Mouse (Mus musculus) kidney, postnatal 10 days (tissue): ENCODE results near the gene Fkbp2.
"Not testable (repeated sequence)": the region's sequence is repeated elsewhere in the genome, so short reads cannot be mapped to it uniquely, and the experiment has no call there.

ENCODE experiments used
- DNase-seq: peaks from one replicate; pipeline ENCODE4 v3.0.0; 2021; ENCODE audit warnings: mixed read lengths

The Fkbp2 gene

DNA sequence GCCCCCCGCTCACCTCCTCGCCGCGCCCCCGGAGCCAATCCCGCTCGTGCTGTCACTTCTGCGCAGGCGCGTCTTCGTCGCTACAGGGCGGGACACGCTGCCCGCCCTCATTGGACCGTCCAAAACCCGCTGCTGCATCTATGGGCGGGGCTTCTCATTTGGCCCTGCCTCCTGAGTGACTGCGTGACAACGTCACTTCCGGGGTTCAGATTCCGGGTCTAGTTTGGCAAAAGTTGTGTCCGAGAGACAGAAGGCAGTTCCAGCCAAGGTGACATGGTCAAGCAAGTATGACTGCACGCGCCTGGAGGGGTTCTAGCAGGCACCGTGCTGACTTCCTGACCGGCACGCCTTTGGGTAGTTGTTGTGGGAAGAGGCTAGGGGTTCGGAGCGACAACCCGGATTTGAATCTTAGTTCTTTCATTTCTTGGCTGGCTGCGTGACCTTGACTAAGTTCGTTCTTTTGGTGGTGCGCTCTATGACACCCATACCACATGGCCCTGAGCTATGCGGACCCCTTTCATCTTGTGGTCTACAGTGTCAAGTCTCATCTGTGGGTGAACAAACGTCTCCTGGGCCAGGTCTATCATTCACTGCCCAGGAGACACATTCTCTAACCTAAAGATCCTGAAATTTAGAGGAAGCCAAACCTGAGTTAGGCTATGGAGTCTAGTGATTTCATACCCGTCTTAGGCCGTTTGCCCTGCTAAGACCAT, at the start of gene Fkbp2:
Fkbp2 (minus strand) TSS at position 121 of the 713 bp plus-strand sequence.
- DNase-seq: peak; percentile 99

DNA sequence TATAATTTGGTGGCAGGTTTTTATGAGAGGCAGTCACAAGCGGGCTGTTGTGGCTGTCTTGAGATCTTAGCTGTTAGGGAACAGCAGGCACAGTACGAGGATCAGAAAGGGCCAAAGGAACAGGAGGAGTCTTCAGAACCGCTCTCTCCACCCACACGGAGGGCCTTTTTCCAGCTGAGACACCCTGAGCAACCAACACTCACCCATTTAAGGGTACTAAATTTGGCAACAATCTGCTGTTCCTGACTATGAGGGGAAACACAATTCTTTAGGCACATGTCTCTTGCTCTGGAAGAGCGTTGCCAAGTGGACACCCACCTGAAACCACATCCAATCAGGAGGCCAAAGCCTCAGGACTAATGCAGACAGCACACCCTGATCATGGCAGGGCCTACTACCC, 49.2 kb upstream of the Fkbp2 start:
- no peak for DNase-seq

DNA sequence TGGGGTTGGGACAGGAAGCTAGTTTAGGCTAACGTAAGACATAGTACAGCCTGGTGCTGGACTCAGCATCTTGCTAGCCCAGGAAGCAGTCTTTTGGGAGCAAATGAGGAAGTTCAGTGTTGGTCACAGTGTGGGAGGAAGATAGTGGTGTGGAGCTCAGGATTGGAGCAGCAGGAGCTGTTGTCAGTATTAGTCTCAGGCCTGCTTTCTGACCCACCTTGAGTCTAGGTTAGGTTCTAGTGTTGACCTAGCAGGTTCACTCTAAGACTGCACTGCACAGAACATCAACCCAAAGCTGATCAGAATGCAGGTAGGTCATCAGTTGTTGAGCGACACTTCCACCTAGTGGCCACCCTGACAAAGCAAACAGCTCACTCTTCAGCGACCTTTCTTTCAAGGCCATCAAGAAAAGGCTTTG, 39.9 kb upstream of the Fkbp2 start:
- peak; percentile 75 for DNase-seq

DNA sequence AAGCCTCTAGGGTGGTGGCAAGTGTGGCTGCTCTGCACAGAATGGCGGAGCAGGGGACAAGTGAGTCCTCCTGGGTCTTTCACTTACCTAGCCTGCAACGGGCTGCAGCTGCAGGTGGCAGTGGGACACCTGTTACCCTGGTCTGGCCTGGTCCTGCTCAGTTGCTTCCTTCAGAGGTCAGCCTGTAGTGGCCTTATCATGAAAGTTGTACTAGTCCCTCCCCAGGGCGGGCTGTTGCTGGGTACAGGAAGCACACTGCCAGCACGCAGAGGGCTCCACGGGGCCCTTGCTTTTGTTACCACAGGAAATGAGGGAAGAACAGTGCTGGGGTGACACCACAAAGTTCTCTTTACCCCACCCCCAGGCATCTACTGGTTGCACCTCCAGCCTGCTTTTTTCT, 38.9 kb upstream of the Fkbp2 start, which contains the start of gene Fermt3:
Fermt3 (minus strand) TSS at position 279 of the 400 bp plus-strand sequence.
- peak; percentile 44 for DNase-seq

DNA sequence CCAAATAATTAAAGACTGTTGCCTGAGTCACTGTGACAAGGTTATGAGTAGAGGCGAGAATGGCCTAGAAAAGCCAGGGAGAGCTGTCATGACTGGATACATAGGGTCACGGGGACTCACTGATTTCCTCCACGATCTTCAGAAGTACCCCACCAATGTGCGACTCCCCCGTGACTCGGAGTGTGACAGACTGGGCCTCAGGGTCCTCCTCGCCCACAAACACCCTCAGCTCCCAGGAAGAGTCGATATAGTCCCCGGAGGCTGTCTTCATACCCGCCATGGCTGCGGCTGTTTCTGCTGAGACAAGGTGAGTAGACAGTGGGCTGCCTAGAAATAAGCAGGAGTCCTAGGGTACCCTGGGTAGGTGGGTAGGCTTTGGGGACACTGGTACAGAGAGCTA, 38.2 kb upstream of the Fkbp2 start:
- DNase-seq: no peak

DNA sequence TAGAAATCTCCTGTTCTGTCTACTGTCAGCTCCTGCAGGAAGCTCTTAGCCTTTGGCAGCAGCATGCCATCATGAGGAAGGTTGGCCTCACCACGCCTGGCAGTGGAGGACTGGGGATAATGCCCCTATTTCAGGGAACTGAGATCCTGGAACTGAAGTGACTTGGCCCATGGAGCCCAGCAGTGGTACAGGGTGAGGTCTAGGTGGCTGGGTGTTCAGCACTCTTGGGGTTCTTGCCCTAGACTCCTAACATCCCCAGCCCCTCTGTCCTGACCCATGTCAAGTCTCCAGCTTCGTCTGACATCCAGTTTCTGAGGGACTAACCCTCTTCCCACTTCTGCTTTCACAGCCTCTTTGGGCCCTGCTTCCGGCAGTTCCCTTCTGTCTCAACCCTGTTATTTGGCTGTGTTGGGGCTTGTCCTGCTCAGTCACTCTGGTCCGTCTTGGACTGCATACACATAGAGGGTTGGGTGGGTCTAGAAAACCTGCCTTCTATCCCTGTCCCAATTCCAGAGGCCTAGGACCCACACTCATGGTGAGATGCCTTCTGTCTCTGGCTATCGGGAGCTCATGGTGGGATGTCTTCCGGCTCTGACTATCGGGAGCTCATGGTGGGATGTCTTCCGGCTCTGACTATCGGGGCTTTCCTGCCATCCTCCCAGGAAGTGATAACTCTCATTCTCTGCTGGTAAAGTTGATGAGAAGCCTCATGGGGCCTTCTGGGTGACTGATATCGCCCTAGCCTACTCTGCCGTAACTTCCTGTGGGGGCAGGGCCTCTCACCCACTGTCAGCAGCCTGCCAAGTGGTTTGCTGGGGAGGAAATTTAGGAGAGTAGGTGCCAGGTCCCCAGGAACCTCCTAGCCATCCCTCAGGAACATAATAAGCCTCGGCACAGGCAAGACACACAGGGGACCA, 37.5 kb upstream of the Fkbp2 start:
- DNase-seq: no peak

DNA sequence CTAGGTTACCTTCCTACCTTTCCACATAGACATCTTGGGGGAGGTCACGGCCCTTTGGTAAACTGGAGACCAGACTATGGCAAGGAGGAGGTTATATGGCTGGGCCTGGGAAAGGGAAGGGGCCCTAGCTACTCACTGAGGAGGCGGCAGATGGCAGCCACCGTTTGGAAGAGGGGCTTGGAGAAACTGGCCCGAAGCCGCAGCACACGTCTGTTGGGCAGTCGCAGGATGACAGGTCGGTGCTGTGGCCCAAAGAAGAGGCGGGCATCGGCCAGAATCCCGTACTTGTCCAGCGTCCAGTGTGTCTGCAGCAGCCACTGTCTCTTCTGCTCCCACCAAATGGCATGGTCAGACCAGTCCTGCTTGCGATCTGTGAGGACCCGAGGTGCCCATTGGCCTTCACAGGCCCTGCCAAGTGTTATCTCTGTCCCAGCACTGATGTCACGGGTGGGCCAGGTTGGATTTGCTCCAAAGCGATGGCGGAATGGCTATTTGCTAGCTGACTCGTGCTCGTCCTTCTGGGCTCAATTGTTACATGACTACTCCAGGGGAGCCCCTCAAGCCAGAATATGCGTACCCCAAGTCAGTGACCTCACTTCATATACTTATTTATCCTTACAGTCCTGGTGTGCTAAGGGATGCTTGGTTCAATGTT, 34.3 kb upstream of the Fkbp2 start:
- no peak for DNase-seq

DNA sequence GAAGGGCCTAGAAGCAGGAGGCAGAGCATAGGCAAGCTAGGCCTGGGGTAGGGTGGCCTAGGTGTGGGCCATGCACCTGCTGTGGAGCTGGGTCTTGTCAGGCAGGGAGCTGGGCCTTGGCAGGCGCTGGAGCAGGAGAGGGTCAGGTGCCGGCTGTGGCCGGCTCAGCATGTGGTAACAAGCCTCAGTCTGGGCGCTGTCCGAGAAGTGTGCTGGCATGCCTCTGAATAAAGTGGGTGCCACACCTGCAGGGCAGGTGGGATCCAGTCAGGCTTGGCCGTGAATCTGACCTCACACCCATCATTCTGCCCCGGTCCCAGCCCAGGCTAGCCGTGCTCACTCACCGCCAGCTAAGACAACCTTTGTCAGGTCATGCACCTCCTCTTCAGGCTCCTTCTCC, 33.7 kb upstream of the Fkbp2 start:
- DNase-seq: no peak

DNA sequence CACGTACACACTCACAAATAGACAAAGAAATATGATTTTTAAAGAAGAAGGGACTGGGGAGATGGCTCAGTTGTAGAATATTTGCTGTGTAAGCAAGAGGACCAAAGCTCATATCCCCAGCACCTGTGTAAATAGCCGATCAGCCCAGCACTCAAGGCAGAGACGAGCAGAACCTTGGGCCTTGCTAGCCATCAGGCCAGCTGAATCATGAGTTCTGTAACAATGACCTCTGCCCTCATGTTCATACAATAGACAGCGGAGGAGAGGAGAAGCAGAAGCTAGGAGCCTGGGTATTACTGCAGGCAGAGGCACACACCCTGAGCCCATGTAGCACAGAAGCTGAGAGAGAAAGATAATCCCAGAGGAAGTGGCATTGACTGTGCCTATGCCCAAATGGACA, 32.1 kb upstream of the Fkbp2 start:
- no peak for DNase-seq

DNA sequence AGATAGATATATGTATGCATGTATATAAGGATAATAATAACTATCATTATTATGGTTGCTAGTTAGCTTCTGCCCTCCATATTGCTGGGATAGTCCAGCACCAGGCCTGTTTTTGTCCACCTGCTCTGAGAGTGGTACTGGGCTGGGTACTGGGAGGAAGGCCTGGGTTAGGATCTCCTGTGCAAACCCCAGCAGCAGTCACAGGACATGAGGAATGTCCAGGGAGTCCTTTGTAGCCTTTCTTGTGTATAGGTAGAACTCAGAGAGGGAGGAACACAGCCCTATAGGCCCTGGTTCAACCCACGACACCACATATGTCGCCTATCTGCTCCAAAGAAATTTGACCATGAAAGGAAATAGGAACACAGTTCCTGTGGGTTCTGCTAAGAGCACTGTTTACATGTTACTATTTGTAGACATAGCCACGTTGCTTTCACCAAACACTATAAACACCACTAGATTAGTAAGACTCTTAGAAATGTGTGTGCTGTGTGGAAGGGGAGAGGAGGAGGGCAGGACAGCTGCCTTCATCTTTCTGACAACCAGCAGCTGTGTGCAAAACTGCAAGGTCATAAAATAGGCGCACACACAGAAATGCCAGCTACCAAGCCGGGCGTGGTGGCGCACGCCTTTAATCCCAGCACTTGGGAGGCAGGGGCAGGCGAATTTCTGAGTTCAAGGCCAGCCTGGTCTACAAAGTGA, 26.7 kb upstream of the Fkbp2 start:
- DNase-seq: no peak

DNA sequence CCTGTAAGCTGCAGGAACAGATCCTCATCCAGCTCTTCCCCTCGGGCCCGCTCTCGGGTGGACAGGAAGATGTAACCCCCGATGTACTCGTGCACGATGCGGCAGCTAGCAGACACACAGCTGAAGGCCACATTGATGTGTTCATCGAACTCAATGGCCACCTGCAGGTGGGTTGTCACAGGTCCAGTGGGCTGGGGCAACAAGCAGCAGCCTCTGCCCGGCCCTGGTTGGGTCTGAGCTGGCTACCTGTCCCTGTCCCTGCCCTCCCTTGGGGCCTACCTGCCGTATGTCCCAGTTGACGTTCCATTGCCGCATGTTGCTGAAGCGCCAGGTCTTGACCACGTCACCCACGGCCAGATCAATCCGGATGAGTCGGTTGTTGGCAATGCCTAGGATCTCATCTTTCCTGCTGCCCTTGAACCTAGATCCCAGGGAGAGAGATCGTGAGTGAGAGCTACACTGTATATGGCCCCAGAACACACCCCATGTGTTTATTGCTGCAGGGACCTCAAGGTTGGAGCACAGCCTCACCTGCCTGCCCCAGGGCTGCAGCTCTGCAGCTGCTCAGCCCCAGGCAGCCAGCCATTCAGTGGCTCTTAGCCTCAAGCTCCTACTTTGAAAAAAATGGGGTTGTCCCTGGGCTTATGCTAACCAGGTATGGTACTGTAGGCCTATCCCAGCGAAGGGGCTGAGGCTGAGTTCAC, 19.2 kb upstream of the Fkbp2 start:
- DNase-seq: no peak

DNA sequence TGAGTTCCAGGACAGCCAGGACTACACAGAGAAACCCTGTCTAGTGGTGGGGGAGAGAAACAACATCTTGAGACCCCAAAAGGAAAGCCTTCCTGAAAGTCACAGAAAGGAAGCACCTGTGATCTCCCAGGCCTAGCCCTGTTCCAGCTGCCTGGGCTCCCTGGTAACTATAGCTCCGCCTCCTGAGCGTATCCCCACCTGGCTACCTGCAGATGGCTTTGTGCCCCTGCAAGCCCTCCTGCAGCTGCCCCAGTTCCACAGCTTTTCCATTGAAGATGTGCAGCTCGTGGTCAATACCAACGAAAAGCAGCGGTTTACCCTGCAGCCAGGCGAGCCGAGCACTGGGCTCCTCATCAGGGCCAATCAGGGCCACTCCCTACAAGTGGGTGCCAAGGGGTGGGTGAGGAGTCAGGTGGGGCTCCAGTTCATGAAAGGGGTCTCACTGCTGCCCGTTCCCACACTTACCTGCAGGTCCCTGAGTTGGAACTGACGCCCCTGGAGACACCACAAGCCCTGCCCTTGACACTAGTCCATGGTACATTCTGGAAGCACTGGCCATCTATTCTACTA, 17.5 kb upstream of the Fkbp2 start:
- DNase-seq: no peak

DNA sequence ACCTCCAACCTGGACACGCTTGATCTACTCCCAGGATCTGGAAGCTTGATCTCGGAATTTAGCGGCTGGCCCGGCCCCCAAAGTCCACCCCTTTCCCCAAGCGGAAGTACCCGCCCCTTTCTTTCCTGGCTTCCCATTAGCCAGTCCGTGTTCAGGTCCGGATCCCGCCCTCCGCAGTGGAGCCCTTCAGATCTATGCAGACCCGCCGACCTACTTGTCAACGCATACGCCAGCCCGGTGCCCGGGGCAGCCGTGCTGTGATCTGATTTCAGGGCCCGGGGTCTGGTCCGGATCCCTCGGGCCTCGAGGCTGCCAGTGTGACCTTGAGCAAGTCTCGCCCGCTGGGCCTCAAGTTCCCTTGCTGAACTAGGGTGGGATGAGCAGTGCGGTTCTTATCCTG, 15.7 kb upstream of the Fkbp2 start, which contains the start of the genes Nudt22 and Trpt1:
Nudt22 (minus strand) TSS at position 112 of the 400 bp plus-strand sequence.
Trpt1 (plus strand) TSS at position 126 of the 400 bp plus-strand sequence.
- peak; percentile 94 for DNase-seq

DNA sequence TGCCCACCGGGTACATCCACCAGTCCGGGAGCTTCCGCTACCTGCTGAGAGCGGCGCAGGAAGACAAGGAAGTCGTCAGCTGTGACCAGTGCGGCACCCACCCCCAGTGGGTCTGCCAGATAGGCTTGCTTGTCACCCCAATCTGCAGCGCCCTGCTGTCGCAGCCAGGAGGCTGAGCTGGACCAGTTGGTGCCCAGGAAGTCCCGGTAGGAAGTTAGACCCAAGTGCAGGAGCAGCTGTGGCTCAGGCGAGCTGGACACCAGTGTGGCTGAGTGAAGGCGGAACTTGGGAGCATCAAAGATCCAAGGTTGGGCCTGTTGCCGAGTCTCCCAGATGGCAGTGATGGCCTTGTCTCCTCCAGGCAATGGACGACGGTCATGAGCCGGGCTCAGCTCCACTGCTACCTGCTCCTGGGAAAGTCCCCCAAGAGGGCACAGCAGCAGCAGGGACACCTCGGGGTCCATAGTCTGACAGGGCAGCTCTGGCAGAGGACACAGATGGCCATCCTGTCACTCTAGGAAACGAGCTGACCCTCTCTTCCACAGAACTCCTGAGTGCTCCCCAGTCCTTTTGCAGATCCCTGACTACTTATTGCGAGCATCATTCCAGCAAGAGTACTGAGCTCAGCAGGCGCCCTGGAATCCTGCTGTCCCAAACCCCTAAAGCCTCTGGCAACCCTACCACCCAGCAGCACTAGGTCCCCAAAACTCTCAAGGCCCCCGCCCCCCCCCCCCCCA, 15.1 kb upstream of the Fkbp2 start:
- DNase-seq: no peak

DNA sequence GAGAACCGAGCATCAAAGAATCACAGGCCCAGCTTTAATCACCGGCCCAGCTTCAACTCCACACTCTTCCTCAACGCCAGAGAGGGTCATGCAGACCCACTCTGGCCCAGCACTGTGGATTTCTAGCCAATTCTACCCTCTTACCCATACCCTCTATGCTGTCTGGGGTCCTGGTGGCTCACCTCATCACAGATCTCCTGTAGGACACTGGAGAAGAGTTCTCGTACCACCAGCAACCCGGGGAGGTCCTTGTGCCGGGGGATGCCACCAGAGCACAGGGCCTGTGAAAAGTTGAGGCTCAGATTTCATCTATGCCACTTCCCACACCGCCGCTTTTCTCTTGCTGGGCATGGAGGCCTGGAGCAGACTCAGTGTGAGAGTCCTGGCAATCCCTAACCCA, 14.2 kb upstream of the Fkbp2 start:
- no peak for DNase-seq

DNA sequence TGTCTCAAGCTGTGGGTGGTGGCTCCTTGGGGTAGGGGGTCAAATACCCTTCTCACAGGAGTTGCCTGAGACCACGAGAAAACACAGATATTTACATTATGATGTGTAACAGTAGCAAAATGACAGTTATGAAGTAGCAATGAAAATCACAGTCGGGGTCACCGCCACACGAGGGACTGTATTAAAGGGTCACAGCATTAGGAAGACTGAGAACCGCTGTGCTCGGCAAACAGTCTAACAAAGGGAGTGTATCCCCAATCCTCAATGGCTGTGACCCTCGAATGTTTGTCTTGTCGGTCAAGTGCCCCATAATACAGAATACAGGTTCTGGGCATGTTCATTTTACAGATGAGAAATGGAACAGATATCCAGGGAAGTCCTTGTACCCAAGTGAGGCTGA, 13.7 kb upstream of the Fkbp2 start:
- no peak for DNase-seq

DNA sequence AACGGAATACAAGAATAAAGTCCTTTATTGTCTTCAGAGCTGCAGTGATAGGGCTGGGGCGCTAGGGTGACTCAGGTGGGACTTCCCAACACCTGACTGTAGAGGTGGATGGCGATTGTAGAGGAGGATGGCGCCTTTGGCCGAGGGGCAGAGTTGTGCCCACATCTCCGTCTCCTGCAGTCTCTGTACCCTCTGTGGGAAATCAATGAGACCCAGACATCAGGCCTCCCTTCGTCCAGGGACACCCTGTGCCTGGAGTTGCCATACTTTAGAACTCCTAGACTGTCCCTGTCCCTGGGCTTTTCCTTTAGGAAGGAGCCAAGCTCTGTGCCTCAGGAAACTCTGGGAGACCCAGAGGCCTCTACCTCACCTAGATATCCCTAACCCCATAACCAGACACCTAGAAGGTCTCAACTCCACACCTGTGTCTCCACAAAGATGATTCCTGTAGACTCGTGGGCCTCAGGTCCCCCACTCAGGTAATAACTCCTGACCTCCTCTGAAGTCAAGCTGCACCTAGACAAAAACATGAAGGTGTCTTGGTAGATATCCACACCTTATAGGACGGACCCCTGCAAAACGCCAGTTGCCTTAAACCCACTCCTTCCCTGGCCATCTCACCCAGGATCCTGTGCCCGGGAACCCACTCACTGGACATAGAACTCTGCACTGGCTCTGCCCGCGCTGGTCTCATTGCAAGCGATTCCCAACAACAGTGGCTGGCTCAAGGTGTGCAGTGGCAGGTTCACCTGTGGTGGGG, 12.9 kb upstream of the Fkbp2 start:
- DNase-seq: no peak

DNA sequence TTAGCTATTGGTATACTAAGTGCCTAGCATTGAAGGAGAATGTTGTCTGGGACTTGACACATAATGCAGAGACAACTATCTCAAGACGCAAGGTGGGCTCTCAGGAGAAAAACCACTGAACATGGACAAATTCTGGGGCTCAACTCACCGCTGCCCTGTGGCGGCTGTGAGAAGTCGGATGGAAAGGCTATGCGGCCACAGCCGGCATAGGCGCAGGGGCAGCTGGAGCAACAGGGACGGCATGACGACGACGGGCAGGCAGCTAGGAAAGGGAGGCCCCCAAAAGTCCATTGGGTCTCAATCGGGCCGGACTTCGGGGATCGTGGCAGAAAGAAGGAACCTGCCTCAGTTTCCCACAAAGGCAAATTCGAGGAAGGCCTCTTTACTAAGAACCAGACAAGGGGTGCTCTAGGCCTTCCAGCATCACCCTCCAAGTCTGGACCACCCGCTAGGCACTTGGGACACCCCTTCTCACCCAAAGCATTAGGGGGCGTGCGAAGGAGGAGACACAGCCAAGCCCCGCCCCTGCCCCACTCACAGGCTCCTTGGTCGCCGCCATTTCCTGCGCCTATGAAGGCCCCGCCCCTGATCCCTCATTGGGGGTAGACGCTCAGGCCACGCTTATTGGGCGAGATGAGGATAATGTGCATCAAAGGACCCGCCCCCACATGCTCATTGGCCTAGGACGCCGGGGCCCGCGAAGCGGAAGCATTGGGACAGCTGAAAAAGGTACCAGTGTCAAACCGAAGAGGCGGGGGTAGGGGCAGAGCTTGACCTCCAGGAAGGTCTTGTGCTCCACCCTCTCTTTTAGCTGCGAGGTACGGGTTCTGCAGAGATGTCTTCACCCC, 11.9 kb upstream of the Fkbp2 start, which contains the start of gene Dnajc4:
Dnajc4 (minus strand) TSS at position 562 of the 848 bp plus-strand sequence.
- peak; percentile 98 for DNase-seq

DNA sequence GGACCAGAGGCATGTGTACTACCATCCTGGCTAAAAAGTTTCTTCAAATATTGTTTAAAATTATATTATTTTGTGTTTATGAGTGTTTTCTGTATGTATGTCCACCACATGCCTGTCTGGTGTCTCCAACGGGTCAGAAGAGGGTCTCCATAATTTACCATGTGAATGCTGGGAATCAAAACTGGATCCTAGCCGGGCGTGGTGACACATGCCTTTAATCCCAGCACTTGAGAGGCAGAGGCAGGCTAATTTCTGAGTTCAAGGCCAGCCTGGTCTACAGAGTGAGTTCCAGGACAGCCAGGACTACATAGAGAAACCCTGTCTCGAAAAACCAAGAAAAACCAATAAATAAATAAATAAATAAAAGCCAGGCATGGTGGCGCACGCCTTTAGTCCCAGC, 10.9 kb upstream of the Fkbp2 start:
- not testable (repeated sequence) for DNase-seq
